Mouse (Mus musculus) embryonic facial prominence, embryonic 10.5 days (tissue): Measurements from ENCODE around the gene Tada2a. TPM values are rescaled to one million over a fixed set of nuclear protein-coding genes. Genes with fewer than 3 reads are reported as not detected.

Source experiments
- DNase-seq: peaks from one replicate; pipeline ENCODE4 v3.0.0-alpha.2; 2017; ENCODE audit warnings: low spot score
- H3K27ac ChIP-seq: fragments of 300-500 bp; sonication (generic); replicated peaks from 2 replicates; pipeline ENCODE4 v1.5.1; 2016; ENCODE audit warnings: mild to moderate bottlenecking
- H3K27me3 ChIP-seq: fragments of 300-500 bp; sonication (generic); replicated peaks from 2 replicates; pipeline ENCODE4 v1.6.1; 2016; ENCODE audit warnings: low read depth, mild to moderate bottlenecking; ENCODE audit not compliant: poor library complexity, severe bottlenecking
- H3K36me3 ChIP-seq: fragments of 300-500 bp; sonication (generic); replicated peaks from 2 replicates; pipeline ENCODE4 v1.6.1; 2016; ENCODE audit warnings: mild to moderate bottlenecking, moderate library complexity
- H3K4me1 ChIP-seq: fragments of 300-500 bp; sonication (generic); 2 replicates; pipeline ENCODE4 v1.6.1; 2016
- H3K4me3 ChIP-seq: fragments of 300-500 bp; sonication (generic); 2 replicates; pipeline ENCODE4 v1.5.1; 2016; ENCODE audit warnings: mild to moderate bottlenecking, moderate library complexity
- H3K9me3 ChIP-seq: fragments of 300-500 bp; sonication (generic); 2 replicates; pipeline ENCODE4 v1.6.1; 2016; ENCODE audit warnings: mild to moderate bottlenecking
- WGBS: fragments of 180-500 bp; shearing (Covaris S2); methylation state at CpG from one replicate; pipeline ENCODE4 v1.1.7; 2016; 5-methylcytosine and 5-hydroxymethylcytosine counted together
- polyA plus RNA-seq: library from polyadenylated mRNA; unstranded; fragments of >200 nt; fragmentation: Nextera tagmentation; extraction: Ambion mirVana; gene quantifications from 2 replicates; pipeline ENCODE4 v1.2.1, GENCODE M21; 2016

Tada2a gene
- polyA plus RNA-seq, 1 experiment from 2014 or later, result 41.3 TPM

- WGBS, result 3% methylated on average over 63 of the region's 63 CpGs
- no peaks in the 10 kb centered on the region for H3K9me3 ChIP-seq
- peaks cover 47% of the 10 kb centered on the region for H3K4me1 ChIP-seq
- H3K4me3 ChIP-seq, result peak overlapping the region; percentile 77
- H3K27me3 ChIP-seq, result peaks cover 64% of the 10 kb centered on the region
- H3K36me3 ChIP-seq, result no peaks in the 10 kb centered on the region
- DNase-seq, result peak; percentile 74
- peak overlapping the region; percentile 81 for H3K27ac ChIP-seq
Observed at GRCm38 (mm10) chr11:84068191-84069033, 61.0 kb downstream of the Tada2a start.

- Histone ChIP-seq H3K36me3 (no peaks in the 10 kb centered on the region), H3K9me3 (no peaks in the 10 kb centered on the region), H3K4me1 (peaks cover 41% of the 10 kb centered on the region), H3K27ac (peak overlapping the region; percentile 81), H3K4me3 (peak overlapping the region; percentile 77), H3K27me3 (peaks cover 64% of the 10 kb centered on the region)
- WGBS, result 3% methylated on average over 21 of the region's 21 CpGs
- DNase-seq, result no peak
Observed at GRCm38 (mm10) chr11:84067720-84068190, 61.6 kb downstream of the Tada2a start.

DNA sequence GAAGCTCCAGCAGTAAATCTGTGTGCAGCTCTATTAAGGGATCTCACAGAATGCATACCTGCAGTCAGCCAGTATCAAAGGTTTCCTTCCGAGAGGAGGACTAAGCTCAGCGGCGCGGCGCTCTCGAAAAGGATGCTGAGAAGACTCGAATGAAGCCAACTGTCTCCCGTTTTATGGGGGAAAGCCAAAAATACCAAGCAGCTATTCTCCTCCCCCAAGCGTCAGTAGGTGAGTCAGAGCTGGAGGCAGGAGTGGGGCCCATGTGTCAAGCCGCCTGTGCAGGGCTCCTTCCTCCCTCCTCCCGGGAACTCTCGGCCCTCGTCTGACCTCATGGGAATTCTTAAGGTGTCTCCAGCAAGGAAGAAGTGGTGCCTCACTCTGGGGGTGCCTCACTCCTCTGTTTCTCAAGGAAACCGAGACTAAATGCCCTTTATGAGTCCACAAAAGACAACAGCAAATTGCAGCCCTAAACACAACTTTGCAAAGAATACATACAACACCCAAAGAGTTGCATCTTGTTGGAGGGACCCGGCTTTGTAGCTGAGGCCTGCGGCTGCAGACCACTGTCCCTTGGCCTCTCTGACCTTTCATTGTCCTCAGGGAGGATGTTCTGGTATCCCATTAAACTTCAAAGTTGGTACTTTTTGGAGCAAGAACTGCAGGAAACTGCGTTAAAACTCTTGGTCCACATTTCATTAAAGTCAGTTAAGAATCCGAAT lies 62.3 kb downstream of the Tada2a start:
- no peak overlapping the region for H3K27ac ChIP-seq
- H3K9me3 ChIP-seq, result no peaks in the 10 kb centered on the region
- peaks cover 43% of the 10 kb centered on the region for H3K4me1 ChIP-seq
- peak overlapping the region; percentile 77 for H3K4me3 ChIP-seq
- WGBS, result 7% methylated on average over 18 of the region's 18 CpGs
- H3K36me3 ChIP-seq, result no peaks in the 10 kb centered on the region
- DNase-seq, result peak; percentile 42
- peaks cover 64% of the 10 kb centered on the region for H3K27me3 ChIP-seq

GRCm38 (mm10) chr11:84066071-84066481 lies 63.3 kb downstream of the Tada2a start:
- Histone ChIP-seq H3K9me3 (no peaks in the 10 kb centered on the region), H3K27me3 (peaks cover 61% of the 10 kb centered on the region), H3K4me3 (no peak overlapping the region), H3K4me1 (peaks cover 43% of the 10 kb centered on the region), H3K36me3 (no peaks in the 10 kb centered on the region), H3K27ac (no peak overlapping the region)
- peak; percentile 25 for DNase-seq
- 7% methylated on average over 11 of the region's 11 CpGs for WGBS

DNA sequence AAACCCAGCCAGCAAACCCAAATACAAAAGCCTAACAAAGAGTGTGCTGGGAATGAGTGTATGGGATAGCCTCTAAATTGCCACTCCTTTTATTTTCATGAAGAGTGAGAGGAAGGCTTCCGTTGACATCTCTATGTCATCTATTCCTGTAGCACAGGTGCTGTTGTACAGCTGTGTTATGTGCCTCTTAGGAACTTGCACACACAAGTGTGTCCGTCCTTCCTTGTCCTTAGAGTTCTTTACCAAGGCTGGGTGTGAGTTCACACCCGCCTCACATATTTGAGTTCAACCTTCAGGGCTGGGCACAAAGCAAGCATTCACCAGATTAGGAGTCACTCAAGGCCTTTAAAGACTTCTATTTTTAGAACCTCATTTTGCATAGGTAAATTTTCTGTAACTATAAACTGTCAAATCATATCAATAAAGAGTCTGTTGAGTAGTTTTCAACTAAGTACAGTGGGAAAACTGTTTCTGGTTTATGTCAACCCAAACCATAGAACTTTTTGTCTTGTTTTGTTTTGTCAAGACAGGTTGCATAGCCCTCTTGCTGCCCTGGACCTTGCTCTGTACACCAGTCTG lies 65.7 kb downstream of the Tada2a start:
- DNase-seq, result no peak
- Histone ChIP-seq H3K4me3 (no peak overlapping the region), H3K9me3 (no peaks in the 10 kb centered on the region), H3K4me1 (peaks cover 38% of the 10 kb centered on the region), H3K27me3 (peaks cover 38% of the 10 kb centered on the region), H3K27ac (no peak overlapping the region), H3K36me3 (no peaks in the 10 kb centered on the region)
- WGBS, result 87% methylated on average over 3 of the region's 3 CpGs

- Histone ChIP-seq H3K36me3 (no peaks in the 10 kb centered on the region), H3K4me1 (peaks cover 30% of the 10 kb centered on the region), H3K27ac (no peak overlapping the region), H3K9me3 (no peaks in the 10 kb centered on the region), H3K27me3 (peaks cover 29% of the 10 kb centered on the region), H3K4me3 (no peak overlapping the region)
- peak; percentile 33 for DNase-seq
- WGBS, result 52% methylated on average over 2 of the region's 2 CpGs
Observed at GRCm38 (mm10) chr11:84062805-84063204, 66.6 kb downstream of the Tada2a start.

GRCm38 (mm10) chr11:84061881-84062280 lies 67.5 kb downstream of the Tada2a start:
- Histone ChIP-seq H3K9me3 (no peaks in the 10 kb centered on the region), H3K27me3 (peaks cover 20% of the 10 kb centered on the region), H3K36me3 (no peaks in the 10 kb centered on the region), H3K4me1 (peaks cover 21% of the 10 kb centered on the region), H3K4me3 (no peak overlapping the region), H3K27ac (no peak overlapping the region)
- DNase-seq, result no peak
- WGBS, result 80% methylated on average over 2 of the region's 2 CpGs

DNA sequence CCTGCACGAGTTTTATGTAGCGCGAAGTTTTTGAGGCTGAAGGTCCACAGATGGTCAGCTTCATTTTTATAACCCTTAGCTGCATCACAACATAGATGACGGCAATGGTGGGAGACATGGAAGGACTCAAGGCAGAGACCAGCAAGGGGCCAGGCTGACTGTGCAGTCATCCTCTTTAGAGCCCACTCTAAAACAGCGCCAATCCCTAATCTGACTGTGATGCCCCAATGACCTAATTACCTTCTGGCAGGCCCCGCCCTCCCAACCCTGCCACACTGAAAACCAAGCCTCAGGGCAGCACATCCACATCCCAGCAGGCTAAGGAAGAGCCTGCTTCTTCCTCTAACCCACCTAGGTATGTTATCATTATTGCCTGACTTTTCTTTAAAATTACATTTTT lies 68.8 kb downstream of the Tada2a start:
- WGBS, result 81% methylated on average over 6 of the region's 6 CpGs

DNA sequence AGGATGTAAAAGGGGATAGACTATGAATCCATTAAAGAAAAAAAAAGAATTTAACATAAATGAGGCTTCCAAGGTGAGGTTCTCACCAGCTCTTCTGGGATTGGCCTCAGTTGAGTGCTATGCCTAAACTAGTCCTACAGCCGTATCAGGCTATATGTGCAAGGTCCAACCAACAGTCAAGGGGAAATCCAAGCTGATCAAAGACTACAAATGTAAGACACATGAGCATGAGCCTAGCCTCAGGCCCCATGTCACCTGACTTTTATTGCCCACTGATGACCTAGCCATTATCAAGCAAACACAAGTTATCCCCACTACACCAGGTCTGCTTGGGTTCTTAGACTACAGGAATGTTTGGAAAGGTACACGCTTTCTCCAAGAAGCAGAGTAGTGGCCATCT lies 69.6 kb downstream of the Tada2a start:
- H3K36me3 ChIP-seq, result no peaks in the 10 kb centered on the region
- no peak for DNase-seq
- H3K27ac ChIP-seq, result no peak overlapping the region
- H3K27me3 ChIP-seq, result 0 out of 2 replicates have a peak, but pooled peaks cover 4% of the 10 kb centered on the region
- H3K9me3 ChIP-seq, result no peaks in the 10 kb centered on the region
- WGBS, result 92% methylated on average over 2 of the region's 2 CpGs
- H3K4me1 ChIP-seq, result 0 out of 2 replicates have a peak, but pooled peaks cover 6% of the 10 kb centered on the region
- H3K4me3 ChIP-seq, result no peak overlapping the region

More for the DNA sequence above, 68.8 kb downstream of the Tada2a start:
- no peak for DNase-seq
- Histone ChIP-seq H3K36me3 (no peaks in the 10 kb centered on the region), H3K4me1 (peaks cover 8% of the 10 kb centered on the region), H3K27ac (no peak overlapping the region), H3K27me3 (peaks cover 7% of the 10 kb centered on the region), H3K4me3 (no peak overlapping the region), H3K9me3 (no peaks in the 10 kb centered on the region)

DNA sequence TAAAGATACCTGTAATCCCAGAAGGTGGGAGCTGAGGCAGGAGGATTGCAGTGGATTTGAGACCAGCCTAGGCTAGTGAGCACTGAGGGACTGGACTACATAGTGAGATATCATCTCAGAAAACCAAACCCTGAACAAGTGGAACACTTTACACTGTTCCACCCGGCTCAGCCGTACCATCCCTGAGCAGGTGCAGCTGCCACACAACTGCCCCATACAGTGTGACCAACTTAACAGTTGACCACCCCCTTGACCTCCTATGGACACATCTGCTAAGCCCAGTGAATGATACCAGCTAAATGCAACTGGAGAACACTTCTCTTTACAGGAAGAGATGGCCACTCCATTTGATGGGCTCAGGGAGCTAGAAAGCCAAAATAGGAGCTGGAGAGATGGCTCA lies 72.0 kb downstream of the Tada2a start:
- 88% methylated on average over 2 of the region's 2 CpGs for WGBS
- no peak overlapping the region for H3K4me3 ChIP-seq
- no peak for DNase-seq
- no peaks in the 10 kb centered on the region for H3K27me3 ChIP-seq
- no peaks in the 10 kb centered on the region for H3K36me3 ChIP-seq
- peaks cover 7% of the 10 kb centered on the region for H3K4me1 ChIP-seq
- H3K27ac ChIP-seq, result no peak overlapping the region
- no peaks in the 10 kb centered on the region for H3K9me3 ChIP-seq

DNA sequence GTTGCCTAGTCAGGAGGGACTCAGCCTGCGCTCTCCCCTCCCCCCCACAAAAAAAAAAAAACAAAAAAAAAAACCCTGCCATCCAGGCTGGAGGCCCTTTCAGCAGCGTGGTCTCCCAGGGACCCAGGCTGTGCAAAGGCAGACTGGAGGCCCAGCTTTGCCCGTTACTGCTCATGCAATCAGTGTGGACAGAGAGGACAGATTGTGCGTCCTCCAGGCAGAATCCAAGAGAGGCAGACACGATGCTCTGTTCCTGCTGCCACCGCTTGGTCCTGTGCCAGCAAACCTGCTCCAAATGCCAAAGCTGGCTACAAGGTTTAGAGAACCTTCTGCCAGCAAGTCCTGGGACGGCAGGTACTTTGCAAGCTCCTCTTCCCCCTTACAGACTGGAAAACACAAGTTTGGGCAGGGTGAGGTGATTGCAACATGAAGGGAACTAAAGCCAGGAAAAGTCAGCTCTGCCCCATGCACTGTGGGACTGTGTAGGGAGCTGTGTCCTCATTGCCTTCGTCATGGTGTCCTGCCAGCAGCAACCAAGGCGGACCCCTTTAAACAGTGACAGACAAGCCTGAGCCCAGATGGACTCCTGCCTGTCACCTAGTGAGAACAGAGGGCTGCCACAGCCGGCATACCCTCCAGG lies 75.8 kb downstream of the Tada2a start:
- Histone ChIP-seq H3K27me3 (no peaks in the 10 kb centered on the region), H3K27ac (peak overlapping the region; percentile 44), H3K4me1 (peaks cover 13% of the 10 kb centered on the region), H3K9me3 (no peaks in the 10 kb centered on the region), H3K36me3 (0 out of 2 replicates have a peak, but pooled peaks cover 3% of the 10 kb centered on the region), H3K4me3 (no peak overlapping the region)
- 74% methylated on average over 10 of the region's 10 CpGs for WGBS
- DNase-seq, result no peak

GRCm38 (mm10) chr11:84053055-84053454 lies 76.3 kb downstream of the Tada2a start:
- Histone ChIP-seq H3K9me3 (no peaks in the 10 kb centered on the region), H3K4me1 (peaks cover 13% of the 10 kb centered on the region), H3K27ac (no peak overlapping the region), H3K27me3 (no peaks in the 10 kb centered on the region), H3K4me3 (no peak overlapping the region), H3K36me3 (0 out of 2 replicates have a peak, but pooled peaks cover 3% of the 10 kb centered on the region)
- WGBS, result 89% methylated on average over 7 of the region's 7 CpGs
- DNase-seq, result no peak
